Mouse (Mus musculus): ENCODE measurements around the gene Hic1.
A peak's percentile ranks its signal among the peaks of the same experiment; 100 is the strongest.

GRCm38 (mm10) chr11:75147846-75148168 lies 21.5 kb downstream of the Hic1 start:
- TF ChIP-seq EP300 (IDR thresholded peaks at IDR 0.05), result no peak
- peak; percentile 39; the same call in 1 of the 2 replicates for TF ChIP-seq CTCF (IDR thresholded peaks at IDR 0.05)
